Mouse (Mus musculus) embryonic facial prominence, embryonic 12.5 days (tissue): Measurements from ENCODE around the gene Hivep3. TPM values are rescaled to one million over a fixed set of nuclear protein-coding genes. Genes with fewer than 3 reads are reported as not detected.

Experiments
- ATAC-seq: fragments of 200-750 bp; cut with Nextera tagmentation; 2 replicates; pipeline ENCODE4 v1.8.0; 2017; ENCODE audit not compliant: insufficient number of reproducible peaks, insufficient read depth, low FRiP score, low TSS enrichment
- H3K27ac ChIP-seq: fragments of 300-500 bp; sonication (generic); 2 replicates; pipeline ENCODE4 v1.5.1; 2016; ENCODE audit warnings: mild to moderate bottlenecking
- H3K27me3 ChIP-seq: fragments of 300-500 bp; sonication (generic); 2 replicates; pipeline ENCODE4 v1.6.1; 2016; ENCODE audit warnings: mild to moderate bottlenecking, moderate library complexity
- H3K36me3 ChIP-seq: fragments of 300-500 bp; sonication (generic); 2 replicates; pipeline ENCODE4 v1.6.1; 2016; ENCODE audit warnings: mild to moderate bottlenecking
- H3K4me1 ChIP-seq: fragments of 300-500 bp; sonication (generic); 2 replicates; pipeline ENCODE4 v1.6.1; 2016
- H3K4me2 ChIP-seq: fragments of 300-500 bp; sonication (generic); replicated peaks from 2 replicates; pipeline ENCODE4 v1.6.1; 2016; ENCODE audit warnings: mild to moderate bottlenecking, moderate library complexity
- H3K4me3 ChIP-seq: fragments of 300-500 bp; sonication (generic); 2 replicates; pipeline ENCODE4 v1.5.1; 2016; ENCODE audit warnings: mild to moderate bottlenecking
- H3K9ac ChIP-seq: fragments of 300-500 bp; sonication (generic); 2 replicates; pipeline ENCODE4 v1.6.1; 2016; ENCODE audit warnings: mild to moderate bottlenecking, moderate library complexity
- H3K9me3 ChIP-seq: fragments of 300-500 bp; sonication (generic); 2 replicates; pipeline ENCODE4 v1.6.1; 2016; ENCODE audit warnings: mild to moderate bottlenecking, moderate library complexity
- WGBS: fragments of 180-500 bp; shearing (Covaris S2); methylation state at CpG from one replicate; pipeline ENCODE4 v1.1.7; 2016; 5-methylcytosine and 5-hydroxymethylcytosine counted together
- polyA plus RNA-seq: library from polyadenylated mRNA; unstranded; fragments of >200 nt; fragmentation: Nextera tagmentation; extraction: Ambion mirVana; gene quantifications from 2 replicates; pipeline ENCODE4 v1.2.1, GENCODE M21; 2016

Hivep3 gene
- polyA plus RNA-seq, 1 experiment from 2014 or later, result 3.2 TPM

DNA sequence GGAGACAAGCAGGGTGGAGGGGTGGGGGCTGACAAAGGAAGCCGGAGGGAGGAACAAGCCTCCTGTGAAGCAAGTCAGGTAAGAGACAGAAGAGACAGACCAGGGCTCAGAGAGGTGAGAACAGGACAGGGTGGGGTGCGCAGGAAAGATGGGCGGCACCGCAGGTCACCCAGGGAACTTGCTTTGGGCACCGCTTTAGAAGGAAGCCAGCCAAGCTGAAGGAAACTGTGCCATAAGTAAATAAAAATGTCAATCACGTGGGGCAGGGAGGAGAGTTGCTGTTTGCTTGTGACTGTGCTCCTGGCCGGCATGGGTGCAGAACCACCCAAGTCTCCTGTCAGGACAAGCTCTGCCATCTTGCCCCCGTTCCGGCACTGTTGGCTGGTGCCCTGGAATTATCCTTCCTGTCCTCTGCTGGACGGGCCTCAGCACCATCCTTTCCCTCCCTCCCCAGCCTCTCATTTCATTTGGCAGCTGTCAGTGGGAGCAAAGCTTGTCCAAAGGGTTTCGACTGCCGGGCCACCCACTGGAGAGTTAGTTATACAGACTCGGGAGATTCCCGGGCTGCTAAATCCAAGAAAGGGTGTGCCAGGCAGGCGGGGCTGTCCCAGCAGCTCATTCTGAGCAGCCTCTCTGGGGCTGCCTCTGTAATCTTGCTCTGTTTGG lies 338.4 kb downstream of the Hivep3 start:
- no peak overlapping the region for H3K4me3 ChIP-seq

DNA sequence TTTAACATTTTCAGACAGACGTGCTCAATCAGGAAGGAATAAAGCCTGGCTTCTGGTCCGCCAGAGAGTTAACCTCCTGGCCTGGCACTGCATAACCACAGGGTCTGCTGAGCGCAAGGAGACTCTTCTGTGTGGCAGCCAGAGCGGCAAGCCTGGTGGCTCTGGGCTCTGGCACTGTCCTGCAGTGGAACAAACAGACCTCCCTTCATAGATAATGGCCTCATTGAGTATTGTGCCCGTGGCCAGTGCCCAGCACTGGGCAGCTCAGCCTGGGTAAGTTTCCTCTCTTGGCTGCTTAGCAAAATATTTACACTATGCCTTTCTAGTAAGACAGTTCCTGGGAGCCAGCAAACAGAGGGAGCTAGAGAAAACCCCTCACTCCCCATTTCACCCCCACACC lies 340.5 kb downstream of the Hivep3 start:
- ATAC-seq, result no peak

More for the DNA sequence above, 338.4 kb downstream of the Hivep3 start:
- Histone ChIP-seq H3K27ac (no peak overlapping the region), H3K4me2 (no peak overlapping the region), H3K36me3 (no peaks in the 10 kb centered on the region), H3K9me3 (no peaks in the 10 kb centered on the region), H3K9ac (no peak overlapping the region), H3K27me3 (no peaks in the 10 kb centered on the region), H3K4me1 (peaks cover 4% of the 10 kb centered on the region; the same call in 1 of the 2 replicates)
- 65% methylated on average over 15 of the region's 15 CpGs for WGBS
- no peak for ATAC-seq

DNA sequence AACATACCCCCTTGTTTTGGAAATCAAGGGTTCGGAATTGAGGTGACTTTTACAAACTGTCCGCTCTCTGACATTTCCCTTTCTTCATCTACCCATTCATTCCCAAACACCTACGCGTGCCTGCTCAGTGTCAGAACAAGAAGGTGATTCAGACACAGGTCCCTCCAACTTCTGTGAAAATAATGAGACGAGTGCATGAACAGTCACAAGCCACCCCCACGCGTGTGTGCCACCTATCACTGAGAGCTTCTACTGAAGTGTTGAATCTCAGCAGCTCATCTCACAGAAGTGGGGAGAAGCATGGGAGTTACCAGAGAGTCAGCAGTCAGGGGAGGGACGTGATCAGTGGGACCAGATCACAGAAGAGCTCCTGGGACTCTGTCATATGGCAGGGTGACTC lies 343.7 kb downstream of the Hivep3 start:
- Histone ChIP-seq H3K4me3 (no peak overlapping the region), H3K4me2 (no peak overlapping the region), H3K27me3 (no peaks in the 10 kb centered on the region), H3K27ac (no peak overlapping the region), H3K9ac (no peak overlapping the region), H3K9me3 (no peaks in the 10 kb centered on the region), H3K4me1 (peaks cover 4% of the 10 kb centered on the region; the same call in 1 of the 2 replicates), H3K36me3 (no peaks in the 10 kb centered on the region)
- 86% methylated on average over 8 of the region's 8 CpGs for WGBS
- ATAC-seq, result no peak

More for the DNA sequence above, 340.5 kb downstream of the Hivep3 start:
- Histone ChIP-seq H3K9me3 (no peaks in the 10 kb centered on the region), H3K27ac (no peak overlapping the region), H3K4me3 (no peak overlapping the region), H3K36me3 (no peaks in the 10 kb centered on the region), H3K4me2 (no peak overlapping the region), H3K9ac (no peak overlapping the region), H3K27me3 (no peaks in the 10 kb centered on the region), H3K4me1 (peaks cover 4% of the 10 kb centered on the region; the same call in 1 of the 2 replicates)
- 63% methylated on average over 5 of the region's 5 CpGs for WGBS

DNA sequence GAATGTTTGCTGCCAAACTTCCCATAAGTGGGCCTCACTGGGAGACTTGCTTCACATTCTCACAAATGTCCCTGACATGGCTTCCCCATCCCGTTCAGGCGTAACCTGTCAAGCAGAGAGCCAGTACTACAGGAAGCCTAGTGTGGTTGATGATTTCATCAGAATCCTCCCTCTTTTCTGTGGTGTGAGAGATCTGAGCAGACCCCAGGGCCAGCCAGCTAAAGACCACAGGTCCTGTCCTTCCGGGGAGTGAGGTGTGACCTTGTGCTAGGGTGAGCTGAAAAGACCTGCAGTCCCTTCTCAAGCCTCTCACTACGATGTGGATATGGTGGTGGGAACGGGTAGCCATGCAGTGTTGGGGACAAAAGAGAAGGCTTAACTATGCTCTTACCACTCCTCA lies 348.9 kb downstream of the Hivep3 start:
- no peaks in the 10 kb centered on the region for H3K4me1 ChIP-seq
- no peak overlapping the region for H3K4me2 ChIP-seq
- no peaks in the 10 kb centered on the region for H3K9me3 ChIP-seq
- no peak overlapping the region for H3K27ac ChIP-seq
- WGBS, result 83% methylated on average over 5 of the region's 5 CpGs
- H3K27me3 ChIP-seq, result no peaks in the 10 kb centered on the region
- no peak overlapping the region for H3K4me3 ChIP-seq
- H3K36me3 ChIP-seq, result no peaks in the 10 kb centered on the region
- H3K9ac ChIP-seq, result no peak overlapping the region
- ATAC-seq, result no peak

DNA sequence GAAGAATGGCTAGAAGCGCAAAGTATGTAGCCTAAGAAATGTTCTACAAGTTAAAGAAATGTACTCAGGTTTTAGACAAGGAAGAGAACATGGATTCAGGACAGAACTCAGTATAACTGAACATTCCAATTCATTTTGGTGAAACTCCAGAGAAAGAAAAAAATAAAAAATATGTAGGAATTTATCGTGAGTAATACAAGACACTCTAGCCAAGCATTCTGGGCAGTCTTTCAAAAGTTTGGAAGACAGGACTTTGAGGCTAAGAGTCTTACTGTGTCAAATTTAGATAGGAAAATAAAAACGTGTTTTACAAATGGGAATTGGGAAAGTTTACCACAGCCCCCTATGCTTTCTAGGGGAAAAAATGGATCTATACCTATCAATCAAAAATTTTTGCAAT lies 350.1 kb downstream of the Hivep3 start:
- 72% methylated on average over 3 of the region's 3 CpGs for WGBS
- H3K4me3 ChIP-seq, result no peak overlapping the region
- ATAC-seq, result no peak

DNA sequence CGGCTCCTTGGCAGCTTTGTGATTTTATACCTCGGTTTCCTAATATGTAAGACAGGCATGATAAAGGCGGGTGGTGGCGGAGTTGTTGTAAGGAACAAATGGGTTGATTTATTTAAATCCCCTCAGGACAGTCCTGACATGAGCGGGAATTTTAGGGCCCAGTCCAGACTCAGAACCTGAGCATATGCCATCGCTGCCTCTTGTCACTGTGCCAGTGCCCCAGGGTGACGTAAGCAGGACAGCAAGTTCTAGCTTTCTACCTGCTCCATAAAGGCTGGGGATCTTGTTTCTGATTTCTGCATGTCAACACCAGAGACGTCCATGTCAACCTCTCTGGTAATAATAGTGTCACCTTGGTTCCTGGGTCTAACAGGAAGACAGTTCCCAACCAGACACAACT lies 356.0 kb downstream of the Hivep3 start:
- no peaks in the 10 kb centered on the region for H3K36me3 ChIP-seq
- no peak overlapping the region for H3K9ac ChIP-seq
- no peak overlapping the region for H3K4me2 ChIP-seq
- H3K9me3 ChIP-seq, result no peaks in the 10 kb centered on the region
- ATAC-seq, result no peak
- no peaks in the 10 kb centered on the region for H3K4me1 ChIP-seq
- H3K27ac ChIP-seq, result no peak overlapping the region
- H3K27me3 ChIP-seq, result no peaks in the 10 kb centered on the region
- H3K4me3 ChIP-seq, result no peak overlapping the region
- 87% methylated on average over 8 of the region's 8 CpGs for WGBS

More for the DNA sequence above, 350.1 kb downstream of the Hivep3 start:
- Histone ChIP-seq H3K27ac (no peak overlapping the region), H3K36me3 (no peaks in the 10 kb centered on the region), H3K9me3 (no peaks in the 10 kb centered on the region), H3K9ac (no peak overlapping the region), H3K4me2 (no peak overlapping the region), H3K4me1 (no peaks in the 10 kb centered on the region), H3K27me3 (no peaks in the 10 kb centered on the region)

DNA sequence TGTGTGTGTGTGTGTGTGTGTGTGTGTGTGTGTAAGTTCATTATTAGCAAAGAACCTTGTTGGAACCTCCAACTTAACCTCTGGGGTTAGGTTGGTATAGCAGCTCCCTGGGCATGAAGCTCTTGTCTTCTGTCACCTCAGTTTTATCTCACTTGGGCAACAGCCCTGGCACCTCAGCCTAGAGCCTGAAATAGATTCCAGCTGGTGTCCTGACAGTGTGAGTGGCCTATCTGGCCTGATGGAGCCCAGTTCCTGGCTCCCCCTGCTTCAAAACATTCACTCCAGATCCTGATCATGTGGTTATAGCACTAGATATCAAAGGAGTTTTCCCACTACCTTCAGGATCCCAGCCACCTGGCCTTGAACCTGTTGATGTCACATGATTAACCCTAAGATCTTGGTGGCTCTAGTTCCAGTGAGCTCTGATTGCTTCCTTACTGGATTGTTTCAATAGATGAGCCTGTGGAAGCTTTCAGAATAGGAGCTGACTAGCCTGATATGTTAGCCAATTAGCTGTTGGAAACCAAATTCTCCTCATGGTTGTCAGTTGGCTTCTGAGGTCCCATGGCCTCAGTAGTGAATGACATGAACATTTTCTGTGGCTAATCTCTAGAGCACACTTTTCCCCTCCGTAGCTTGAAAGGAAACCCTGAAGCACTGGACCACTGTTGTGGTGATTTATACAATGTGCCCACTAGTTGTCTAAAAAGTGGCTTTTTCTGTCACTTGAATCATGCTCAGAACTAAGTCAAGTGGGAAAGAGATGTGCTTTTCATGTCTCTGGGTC lies 358.6 kb downstream of the Hivep3 start:
- ATAC-seq, result no peak
- H3K9ac ChIP-seq, result no peak overlapping the region
- no peaks in the 10 kb centered on the region for H3K27me3 ChIP-seq
- H3K36me3 ChIP-seq, result no peaks in the 10 kb centered on the region
- H3K4me3 ChIP-seq, result no peak overlapping the region
- no peak overlapping the region for H3K4me2 ChIP-seq
- 85% methylated on average over 1 of the region's 1 CpGs for WGBS
- H3K9me3 ChIP-seq, result no peaks in the 10 kb centered on the region
- no peaks in the 10 kb centered on the region for H3K4me1 ChIP-seq
- H3K27ac ChIP-seq, result no peak overlapping the region

DNA sequence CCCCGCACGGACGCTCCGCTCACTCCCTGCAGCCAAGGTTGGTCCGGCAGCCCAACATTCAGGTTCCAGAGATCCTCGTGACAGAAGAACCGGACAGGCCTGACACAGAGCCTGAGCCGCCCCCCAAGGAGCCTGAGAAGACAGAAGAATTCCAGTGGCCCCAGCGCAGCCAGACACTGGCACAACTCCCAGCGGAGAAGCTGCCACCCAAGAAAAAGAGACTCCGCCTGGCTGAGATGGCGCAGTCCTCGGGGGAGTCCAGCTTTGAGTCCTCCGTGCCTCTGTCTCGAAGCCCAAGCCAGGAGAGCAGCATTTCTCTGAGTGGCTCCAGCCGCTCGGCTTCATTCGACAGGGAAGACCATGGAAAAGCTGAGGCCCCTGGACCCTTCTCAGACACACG lies 363.4 kb downstream of the Hivep3 start:
- ATAC-seq, result no peak
- H3K4me1 ChIP-seq, result no peaks in the 10 kb centered on the region
- H3K4me2 ChIP-seq, result no peak overlapping the region
- WGBS, result 91% methylated on average over 19 of the region's 19 CpGs
- H3K27me3 ChIP-seq, result no peaks in the 10 kb centered on the region
- H3K9ac ChIP-seq, result no peak overlapping the region
- no peaks in the 10 kb centered on the region for H3K36me3 ChIP-seq
- no peak overlapping the region for H3K4me3 ChIP-seq
- H3K9me3 ChIP-seq, result peaks cover 8% of the 10 kb centered on the region
- no peak overlapping the region for H3K27ac ChIP-seq

DNA sequence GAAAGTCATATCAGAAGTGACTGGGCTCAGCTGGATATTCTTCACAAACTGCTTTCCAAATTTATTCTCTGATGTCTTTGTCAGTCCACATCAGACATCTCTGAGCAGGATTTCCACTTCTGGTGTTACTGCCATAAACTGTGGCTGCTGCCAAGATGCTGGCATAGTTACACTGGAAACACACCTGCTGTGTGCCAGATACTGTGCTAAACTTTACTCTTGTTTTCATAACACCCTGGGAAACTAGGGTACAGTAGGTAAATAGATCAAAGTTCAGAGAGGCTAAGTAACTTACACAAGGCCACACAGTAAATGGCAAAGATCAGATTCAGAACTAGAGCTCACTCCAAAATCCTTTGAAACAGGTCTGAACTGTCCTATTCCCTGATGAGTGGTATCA lies 367.6 kb downstream of the Hivep3 start:
- no peak for ATAC-seq
- Histone ChIP-seq H3K4me2 (no peak overlapping the region), H3K4me1 (no peaks in the 10 kb centered on the region), H3K4me3 (no peak overlapping the region), H3K27me3 (no peaks in the 10 kb centered on the region), H3K27ac (no peak overlapping the region), H3K9me3 (peaks cover 8% of the 10 kb centered on the region), H3K36me3 (no peaks in the 10 kb centered on the region), H3K9ac (no peak overlapping the region)

DNA sequence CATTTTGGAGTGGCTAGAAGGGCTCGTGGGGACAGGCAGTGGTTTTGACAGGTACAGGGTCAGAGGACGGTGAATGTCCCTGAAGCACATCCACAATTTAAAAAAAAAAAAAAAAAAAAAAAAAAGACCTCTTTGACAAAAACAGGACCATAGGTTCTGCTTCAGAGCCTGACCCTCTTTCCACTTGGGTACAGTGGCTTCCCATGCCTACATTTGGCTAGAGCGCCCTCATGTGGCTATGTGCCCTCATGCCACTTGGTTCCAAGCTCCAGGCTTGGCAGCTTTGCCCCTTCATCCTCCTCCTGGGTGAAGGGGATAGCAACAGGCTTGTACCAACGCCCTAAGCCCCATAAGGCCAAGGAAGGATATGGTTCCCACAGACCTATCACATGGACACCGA lies 371.0 kb downstream of the Hivep3 start:
- H3K4me2 ChIP-seq, result no peak overlapping the region
- H3K9ac ChIP-seq, result no peak overlapping the region
- H3K27me3 ChIP-seq, result no peaks in the 10 kb centered on the region
- no peaks in the 10 kb centered on the region for H3K9me3 ChIP-seq
- no peak overlapping the region for H3K27ac ChIP-seq
- H3K36me3 ChIP-seq, result no peaks in the 10 kb centered on the region
- H3K4me3 ChIP-seq, result no peak overlapping the region
- no peaks in the 10 kb centered on the region for H3K4me1 ChIP-seq
- 57% methylated on average over 5 of the region's 5 CpGs for WGBS
- ATAC-seq, result no peak

DNA sequence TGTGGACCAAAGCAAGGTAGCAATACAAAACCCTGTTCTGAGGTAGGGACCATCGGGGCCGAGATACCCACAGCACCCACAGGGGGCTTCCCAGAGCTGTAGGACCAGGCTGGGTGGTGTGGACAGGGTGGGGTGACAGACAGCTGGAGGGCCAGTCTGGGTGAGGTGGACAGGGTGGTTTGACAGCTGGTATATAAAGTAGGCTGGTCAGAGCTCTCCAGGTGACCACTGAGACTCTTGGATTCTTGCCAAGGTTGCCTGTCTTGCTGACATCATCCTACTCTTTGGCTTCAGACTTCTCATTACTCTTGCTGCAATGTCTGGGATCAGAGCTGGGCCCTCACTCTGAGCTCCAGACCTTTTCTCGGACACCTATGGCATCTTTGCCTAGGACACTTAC lies 372.8 kb downstream of the Hivep3 start:
- H3K9ac ChIP-seq, result no peak overlapping the region
- WGBS, result 87% methylated on average over 3 of the region's 3 CpGs
- ATAC-seq, result no peak

DNA sequence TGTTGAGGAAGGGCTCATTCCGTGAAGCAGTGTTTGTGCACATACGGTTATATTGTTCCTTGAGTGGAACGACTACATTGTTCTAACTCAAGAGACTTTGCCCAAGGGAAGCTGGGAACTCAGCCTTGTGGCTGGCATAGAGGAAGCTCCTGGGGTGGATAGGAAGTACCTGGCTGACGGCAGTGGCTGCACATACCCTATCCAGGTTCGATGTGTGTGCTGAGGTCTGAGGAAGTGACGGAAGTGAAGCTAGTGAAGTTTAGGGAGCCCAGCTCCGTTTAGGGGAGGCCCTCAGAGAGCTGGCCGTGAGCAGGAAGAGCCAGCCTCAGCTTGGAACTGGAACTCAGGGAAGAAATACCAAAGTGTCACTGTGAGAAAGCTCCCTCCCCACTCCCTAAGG lies 374.2 kb downstream of the Hivep3 start:
- no peak for ATAC-seq
- Histone ChIP-seq H3K4me1 (no peaks in the 10 kb centered on the region), H3K27ac (no peak overlapping the region), H3K36me3 (no peaks in the 10 kb centered on the region), H3K4me2 (no peak overlapping the region), H3K9ac (no peak overlapping the region), H3K9me3 (no peaks in the 10 kb centered on the region), H3K27me3 (no peaks in the 10 kb centered on the region), H3K4me3 (no peak overlapping the region)
- WGBS, result 78% methylated on average over 8 of the region's 8 CpGs

More for the DNA sequence above, 372.8 kb downstream of the Hivep3 start:
- Histone ChIP-seq H3K36me3 (no peaks in the 10 kb centered on the region), H3K27me3 (no peaks in the 10 kb centered on the region), H3K4me2 (no peak overlapping the region), H3K9me3 (no peaks in the 10 kb centered on the region), H3K4me3 (no peak overlapping the region), H3K4me1 (no peaks in the 10 kb centered on the region), H3K27ac (no peak overlapping the region)
